Mouse (Mus musculus): ENCODE data around the gene Pilrb2.

The Pilrb2 gene

DNA sequence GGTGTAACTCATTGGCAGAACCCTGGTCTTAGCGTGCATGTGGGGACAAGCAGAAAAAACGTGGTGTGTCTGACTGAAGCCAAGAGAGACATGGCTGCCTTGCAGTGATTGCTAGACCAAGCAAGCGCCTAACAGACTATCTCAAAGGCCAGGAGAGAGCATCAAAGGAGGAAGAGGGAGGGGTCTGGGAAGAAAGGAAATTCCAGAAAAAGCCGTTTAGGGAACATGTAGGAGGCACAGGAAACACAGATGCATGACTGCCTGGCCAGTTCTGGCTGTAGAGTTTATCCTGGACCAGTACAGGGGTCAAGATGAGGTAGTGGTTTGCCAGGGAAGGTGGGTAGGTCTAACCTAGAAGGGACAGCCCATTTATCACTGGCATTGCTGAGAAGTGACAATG lies 38.1 kb downstream of the Pilrb2 start:
- no peak for DNase-seq (ENCODE audit: low spot score in 2 of 2)

DNA sequence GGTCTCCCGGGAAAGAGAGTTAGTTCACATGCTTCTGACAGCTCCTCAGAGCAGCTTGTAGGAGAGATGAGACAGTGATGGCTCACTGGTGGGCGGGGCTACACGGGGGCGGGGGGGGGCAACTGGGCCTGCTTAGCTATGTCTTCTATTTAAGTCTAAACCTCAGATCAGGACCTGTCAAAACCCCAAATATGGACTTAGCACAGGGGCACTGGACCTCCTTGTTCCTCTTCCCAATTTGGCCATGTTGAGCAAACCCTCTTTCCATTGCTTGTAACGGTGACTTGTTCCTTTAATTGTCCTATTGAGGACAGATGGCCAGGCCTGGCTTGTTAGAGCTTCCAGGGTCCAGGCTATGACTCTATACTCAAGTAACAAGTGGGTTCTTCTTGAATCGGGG lies 40.1 kb downstream of the Pilrb2 start:
- DNase-seq (ENCODE audit: low spot score in 2 of 2) = no peak

DNA sequence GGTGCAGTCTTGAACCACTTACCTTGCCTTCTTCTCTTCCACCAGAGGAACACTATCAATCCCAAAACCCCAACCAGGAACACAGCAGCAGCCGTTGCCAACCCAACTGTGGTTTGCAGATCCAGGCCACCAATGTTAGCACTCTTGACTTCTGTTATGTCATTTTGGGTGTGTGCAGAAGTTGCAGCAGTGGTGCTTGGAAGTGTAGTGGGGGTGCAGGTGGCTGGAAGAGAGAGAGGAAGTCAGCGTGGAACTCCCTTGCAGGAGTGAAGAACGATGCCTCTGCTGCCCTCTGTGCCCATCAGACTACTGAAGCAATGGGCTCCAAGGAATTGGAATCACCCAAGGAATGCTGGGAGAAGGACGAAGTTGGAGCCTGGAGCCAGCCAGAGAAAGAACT lies 40.5 kb downstream of the Pilrb2 start:
- no peak for DNase-seq (ENCODE audit: low spot score in 2 of 2)

DNA sequence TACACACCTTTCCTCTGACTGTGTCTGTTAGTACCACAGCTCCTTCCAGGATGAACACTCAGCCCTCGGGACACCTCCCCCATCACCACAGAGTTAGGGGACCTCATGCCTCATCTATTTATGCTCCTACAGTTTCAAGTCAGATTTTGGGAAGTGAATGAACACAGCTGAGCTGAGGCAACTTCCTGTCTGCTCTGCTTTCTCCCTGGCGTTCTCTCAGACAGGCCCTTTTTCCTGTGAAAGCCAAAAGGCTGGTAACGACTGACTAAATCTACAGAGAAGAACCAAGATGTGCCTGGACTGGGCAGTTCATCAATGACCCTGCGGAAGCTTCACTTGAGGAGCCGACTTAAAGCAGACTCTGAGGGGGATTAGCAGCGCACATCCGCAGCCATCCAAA lies 41.4 kb downstream of the Pilrb2 start:
- no peak for DNase-seq (ENCODE audit: low spot score in 2 of 2)

DNA sequence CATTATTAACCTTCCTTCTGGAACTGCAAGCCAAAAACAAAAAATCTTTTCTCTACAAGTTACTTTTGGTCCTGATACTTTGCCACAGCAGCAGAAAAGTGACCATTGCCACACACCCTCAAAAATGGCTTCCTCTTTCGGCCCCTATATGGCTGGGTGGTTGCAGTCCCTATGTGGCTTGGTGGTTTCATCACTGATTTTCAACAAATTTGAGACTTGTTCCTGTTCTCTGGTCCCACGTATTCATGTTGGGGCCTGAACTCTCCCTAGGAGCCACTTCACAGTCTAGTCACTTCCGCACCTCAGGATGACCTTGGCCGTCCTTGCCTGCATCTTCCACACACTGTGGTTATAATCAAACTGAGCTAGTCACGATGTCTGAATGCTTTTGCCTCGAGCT lies 42.9 kb downstream of the Pilrb2 start:
- no peak for DNase-seq (ENCODE audit: low spot score in 2 of 2)

DNA sequence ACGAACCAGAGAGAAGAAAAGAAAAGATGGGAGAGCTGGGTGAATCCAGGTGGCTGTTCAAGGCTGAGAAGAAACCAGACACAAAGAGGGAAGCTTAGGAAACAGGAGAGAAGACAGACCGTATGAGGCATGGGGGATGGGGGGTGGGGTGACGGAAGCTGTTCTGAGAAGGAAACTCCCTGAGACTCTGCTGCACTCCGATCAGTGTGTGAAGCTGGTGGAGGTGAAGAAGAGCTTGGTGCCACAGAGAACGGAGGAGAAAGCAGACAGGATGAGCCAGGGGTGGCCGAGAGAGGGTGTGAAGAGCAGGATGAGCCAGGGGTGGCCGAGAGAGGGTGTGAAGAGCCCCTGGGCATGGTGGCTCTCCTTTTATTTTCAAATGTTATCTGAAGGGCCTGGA lies 45.2 kb downstream of the Pilrb2 start:
- DNase-seq (ENCODE audit: low spot score in 2 of 2) = no peak

DNA sequence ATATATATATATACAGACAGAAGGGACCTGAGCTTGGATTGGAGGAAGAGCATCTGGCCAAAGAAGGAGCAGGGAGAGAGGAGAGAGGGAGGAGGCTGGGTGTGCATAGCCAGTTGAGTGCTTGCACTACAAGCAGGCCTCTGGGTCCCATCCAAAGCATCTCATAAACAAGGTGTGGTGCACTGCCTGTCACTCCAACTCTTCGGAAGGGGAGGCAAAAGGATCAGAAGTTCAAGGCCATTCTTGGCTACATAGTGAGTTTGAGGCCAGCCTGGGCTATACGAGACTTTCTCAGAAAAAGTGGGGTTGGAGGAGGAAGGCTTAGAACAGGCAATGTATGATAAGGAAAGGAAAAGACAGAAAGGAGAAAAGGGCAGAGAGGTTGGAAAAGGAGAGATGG lies 45.6 kb downstream of the Pilrb2 start:
- no peak for DNase-seq (ENCODE audit: low spot score in 2 of 2)

DNA sequence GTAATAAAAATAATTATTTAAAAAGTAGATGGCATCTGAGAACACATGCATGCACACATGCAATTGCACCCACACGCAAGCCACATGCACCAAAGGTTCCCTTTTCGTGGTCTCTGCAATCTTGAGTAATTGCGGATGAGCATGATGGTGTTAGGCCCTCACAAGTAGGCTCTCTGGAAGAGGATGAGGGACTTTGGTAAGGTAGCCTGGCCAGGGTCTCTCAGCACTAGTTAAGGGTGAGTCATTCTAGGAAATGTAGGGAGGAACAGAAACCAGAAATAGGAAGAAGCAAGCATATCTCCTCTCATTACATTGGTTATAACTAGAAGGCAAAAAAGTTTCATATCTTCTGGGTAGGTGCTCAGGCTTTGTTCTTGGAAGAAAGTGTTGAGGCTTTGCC lies 46.6 kb downstream of the Pilrb2 start:
- no peak for DNase-seq (ENCODE audit: low spot score in 2 of 2)

DNA sequence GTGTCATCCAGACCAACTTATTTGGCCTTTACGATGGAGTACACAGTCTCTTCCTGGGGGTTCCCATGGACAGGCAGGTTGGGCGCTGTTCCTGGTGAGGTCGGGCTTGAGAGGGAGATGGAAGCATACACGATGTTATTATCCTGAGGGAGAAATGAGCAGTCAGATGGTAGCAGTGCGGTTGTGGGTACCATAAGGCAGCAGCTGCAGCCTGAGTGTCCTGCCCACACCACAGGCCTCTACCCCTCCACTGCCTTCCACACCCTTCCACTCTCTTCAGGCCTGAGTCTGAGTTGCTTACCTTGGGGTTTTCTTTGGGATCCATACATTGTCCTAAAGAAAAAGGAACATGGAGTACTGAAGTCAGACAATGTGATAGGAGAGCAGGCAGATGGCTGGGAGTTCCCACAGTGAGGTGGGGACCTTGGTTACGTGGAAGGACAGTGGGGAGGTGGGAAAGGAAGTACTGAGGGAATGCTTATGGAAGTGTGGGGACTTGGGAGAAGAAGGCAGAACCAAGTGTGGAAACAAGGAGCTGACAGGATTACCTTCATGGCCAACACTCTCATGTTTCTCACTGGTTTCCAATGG lies 48.1 kb downstream of the Pilrb2 start:
- no peak for DNase-seq (ENCODE audit: low spot score in 2 of 2)

DNA sequence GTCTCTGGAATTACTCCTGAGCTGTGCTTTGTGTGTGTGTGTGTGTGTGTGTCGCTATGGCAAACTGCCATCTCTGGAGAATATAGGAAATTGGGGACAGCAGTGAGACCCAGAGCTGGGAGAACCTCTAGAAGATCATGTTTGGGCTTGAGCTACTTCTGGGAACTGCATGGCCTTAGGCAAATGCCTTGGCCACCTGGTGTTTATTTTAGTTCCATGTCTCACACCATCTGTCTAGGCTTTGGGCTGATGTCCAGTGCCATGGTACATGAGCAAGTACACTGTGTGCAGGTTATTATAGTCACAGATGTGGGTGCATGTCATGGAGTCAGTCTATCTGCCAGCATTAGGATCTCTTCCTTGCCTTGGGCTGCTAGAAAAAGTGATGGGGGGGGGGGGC lies 49.0 kb downstream of the Pilrb2 start:
- no peak for DNase-seq (ENCODE audit: low spot score in 2 of 2)

DNA sequence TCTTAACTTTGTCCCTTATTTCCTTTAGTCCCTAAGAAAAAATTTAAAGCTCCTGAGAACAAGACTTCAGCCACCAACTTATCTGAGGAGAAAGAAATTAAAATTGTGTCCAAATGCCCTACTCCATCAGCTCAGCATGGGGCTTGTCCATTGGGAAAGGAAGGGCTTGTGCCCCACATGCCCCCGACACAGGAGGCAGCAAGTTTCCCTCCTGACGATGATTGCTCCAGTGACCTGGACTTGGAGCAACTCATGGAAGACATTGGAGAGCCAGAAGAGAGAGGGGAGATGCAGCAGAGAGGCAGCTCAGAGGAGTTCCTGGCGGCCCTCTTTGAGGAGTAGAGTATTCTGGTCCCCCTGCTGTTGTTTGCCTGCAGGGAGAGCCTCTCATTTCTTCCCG lies 49.5 kb downstream of the Pilrb2 start:
- DNase-seq (ENCODE audit: low spot score in 2 of 2) = no peak

DNA sequence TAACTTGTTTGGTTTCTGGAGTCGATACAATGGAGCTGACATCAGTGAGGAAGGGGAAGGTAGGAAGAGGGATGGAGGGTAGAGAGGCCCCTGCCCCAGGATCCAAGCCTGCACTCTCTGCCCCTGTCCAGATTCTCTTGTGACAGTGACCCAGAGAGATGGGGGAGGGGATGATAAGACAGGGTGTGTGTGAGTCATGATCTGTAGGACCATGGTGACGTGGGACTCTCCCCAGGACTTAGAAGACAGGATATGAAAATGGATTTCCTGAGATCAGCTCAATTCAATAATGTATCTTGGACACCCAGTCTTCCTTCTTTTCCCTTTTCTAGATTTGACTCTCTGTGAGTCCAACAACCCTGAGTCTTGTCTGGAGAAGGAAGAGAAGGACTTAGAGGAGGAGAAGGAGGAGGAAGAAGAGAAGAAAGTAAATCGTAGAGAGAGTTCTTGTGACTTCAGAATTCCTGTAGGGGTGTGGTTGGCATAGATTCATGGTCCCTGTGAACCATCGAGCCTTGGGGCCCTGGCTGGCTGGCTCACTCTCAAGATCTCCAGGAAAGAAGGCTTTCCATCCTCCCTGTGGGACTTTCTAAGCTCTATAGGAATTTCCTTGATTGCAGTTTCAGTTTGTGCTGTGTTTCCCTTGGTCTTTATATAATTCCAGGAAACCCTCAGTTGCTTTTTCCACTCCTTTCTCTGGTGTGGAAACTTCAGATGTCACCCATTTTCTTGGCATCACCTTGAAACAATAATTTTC lies 54.0 kb downstream of the Pilrb2 start:
- DNase-seq (ENCODE audit: low spot score in 2 of 2) = no peak

All from right cerebral cortex, adult 2 months (tissue).